Mouse (Mus musculus): ENCODE measurements around the gene Ppp1r13l.

Gene Ppp1r13l

DNA sequence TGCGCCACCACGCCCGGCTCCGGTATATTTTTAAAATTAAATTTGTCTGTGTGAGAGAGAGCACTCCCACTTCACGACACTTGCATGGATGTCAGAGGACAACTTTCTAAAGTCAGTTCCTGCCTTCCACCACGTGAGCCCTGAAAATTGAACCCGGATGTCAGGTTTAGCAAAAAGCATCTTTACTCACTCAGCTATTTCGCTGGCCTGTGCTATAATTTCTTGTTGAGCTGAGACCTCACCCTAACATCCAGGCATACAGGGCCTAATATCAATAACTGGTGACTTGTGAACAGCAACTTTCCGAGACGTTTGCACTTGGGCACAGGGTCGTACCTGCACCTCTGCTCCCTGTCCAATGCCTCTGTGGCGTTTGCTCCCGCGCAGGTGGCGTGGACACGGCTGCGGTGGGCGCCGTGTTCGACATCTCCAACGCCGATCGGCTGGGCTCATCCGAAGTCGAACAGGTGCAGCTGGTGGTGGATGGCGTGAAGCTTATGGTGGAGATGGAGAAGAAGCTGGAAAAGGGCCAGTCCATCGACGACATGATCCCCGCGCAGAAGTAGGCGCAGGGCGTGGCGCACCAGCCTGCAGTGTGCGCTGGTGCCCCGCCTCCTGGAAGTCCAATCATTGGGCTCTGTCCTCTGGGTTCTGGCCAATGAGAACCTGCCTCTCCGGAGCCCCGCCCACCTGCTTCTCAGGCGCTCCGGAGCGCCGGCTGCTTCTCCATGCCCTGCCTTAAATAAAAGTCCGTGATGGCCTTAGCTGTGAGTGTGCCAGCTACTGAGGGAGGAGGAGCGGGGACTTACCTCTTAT, 61.5 kb downstream of the Ppp1r13l start:
- peak; percentile 92 to 95 for DNase-seq

DNA sequence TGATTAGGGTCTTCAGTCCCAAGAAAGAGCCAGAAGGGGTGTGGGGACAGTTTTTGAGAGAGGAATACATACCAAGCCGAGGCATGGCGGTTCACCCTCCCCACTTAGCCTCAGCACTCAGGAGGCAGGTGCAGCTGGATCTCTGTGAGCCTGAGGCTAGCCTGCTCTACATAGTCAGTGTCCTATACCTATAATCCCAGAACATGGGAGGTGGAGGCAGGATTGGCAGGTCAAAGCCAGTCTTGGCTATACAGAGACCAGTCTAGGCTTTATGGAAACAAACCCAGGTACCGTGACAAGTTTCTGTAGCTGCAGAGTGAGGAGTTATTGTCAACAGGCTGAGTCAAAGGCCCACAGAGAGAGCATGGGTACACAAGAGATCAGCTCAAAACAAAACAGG, 63.5 kb downstream of the Ppp1r13l start:
- no peak for DNase-seq

DNA sequence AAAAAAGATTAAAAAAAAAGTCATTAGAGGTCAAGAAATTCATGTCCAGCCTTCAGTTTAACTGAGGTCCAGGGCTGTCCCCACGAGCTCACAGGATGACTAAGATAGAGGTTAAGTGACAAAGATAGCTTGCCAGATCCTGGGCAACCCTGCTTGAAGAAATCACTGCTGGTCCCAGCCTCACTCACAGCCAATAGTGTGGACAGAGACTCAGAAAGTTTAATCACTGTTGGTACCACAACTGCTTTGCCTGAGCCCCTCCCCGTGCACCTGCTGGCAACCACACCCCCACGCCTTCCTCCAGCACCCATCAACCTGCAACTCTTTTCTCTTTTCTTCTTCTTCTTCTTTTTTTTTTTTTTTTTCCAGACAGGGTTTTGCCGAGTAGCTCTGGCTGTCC, 64.5 kb downstream of the Ppp1r13l start:
- no peak for DNase-seq

DNA sequence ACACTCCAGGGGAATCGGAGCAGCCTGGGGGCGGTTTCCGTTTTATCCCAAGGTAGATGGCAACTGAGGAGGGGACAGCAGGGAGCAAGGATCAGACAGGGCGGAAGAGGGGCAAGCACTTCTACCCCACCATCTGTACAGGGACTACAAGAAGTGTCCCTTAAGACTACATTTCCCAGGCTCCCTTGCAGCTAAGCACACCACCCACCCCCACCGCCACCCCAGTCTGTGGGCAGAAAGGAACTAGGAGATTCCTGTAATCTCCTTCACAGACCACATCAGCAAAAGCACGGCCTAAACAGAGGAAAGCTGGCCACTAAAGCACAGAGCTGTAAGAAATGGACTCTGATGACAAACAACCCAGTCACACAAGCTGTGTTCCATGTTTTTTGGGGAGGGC, 66.8 kb downstream of the Ppp1r13l start:
- no peak for DNase-seq

DNA sequence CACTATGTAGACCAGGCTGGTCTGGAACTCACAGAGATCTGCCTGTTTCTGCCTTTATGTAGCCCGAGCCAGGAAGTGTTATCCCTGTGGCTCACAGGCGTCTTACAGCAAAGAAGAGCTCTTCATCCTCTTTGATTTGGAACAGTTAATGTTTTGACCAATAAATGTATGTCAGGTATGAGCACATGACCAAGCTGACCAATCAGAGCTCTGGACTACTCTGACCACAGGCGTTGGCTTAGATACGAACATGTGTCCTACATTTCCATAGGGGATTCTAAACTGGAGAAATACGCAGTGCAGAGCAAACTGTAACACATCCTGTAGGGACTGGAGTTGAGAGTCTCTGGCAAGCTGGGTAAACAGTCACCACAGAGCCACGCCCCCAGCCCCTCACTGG, 67.3 kb downstream of the Ppp1r13l start:
- no peak for DNase-seq

Measured in kidney, postnatal 4 days (tissue).